Mouse (Mus musculus) embryo, embryonic 11.5 days (tissue): ENCODE results near the gene Gm20388.

Source experiments
- DNase-seq: peaks from one replicate; pipeline ENCODE4 v3.0.0-alpha.2; 2012; ENCODE audit warnings: low read depth, low spot score

The Gm20388 gene

GRCm38 (mm10) chr8:120120951-120121350 lies 210.3 kb downstream of the Gm20388 start:
- no peak for DNase-seq

- DNase-seq, result no peak
Measured at GRCm38 (mm10) chr8:120124261-120124660, 213.6 kb downstream of the Gm20388 start.

GRCm38 (mm10) chr8:120124836-120125389 lies 214.3 kb downstream of the Gm20388 start:
- no peak for DNase-seq

DNA sequence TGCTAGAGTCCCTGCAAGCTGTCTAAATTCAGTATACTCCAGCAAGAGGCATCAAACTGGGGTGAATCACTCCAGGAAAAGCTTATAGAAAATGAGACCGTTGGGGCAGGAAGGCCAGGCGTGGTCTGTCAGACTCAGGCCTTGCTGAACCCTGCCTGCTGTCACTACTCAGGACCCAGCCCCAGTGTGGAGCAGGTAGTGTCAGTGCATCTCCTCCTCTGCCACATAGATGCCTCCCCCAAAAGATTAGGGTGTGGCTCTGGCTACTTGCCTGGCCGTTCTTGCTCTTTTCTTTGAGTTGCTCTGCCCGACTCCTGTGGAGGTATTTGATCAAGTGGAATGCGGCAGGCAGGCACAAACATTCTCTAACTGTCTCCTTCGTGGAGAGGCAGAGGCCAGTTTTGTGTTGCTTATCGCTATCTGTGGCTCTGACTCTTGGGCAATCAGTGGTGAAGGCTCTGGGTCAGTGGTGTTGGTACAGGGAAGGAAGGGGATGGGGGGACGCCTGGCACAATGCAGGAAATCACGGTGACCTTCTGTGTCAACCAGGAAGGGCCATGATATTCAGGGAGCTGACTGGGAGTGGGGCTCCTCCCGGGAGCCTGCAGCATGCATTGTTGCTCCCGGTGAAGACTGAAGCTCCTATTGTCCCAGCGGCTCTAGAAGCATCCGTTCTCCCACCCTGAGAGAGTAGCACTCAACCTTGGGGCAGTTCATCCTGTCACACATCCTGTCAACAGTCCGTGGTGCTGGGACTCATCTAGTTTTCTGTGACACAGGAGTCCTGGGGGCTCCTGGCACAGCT lies 215.9 kb downstream of the Gm20388 start:
- no peak for DNase-seq

- DNase-seq, result no peak
Measured at GRCm38 (mm10) chr8:120129547-120129946, 218.9 kb downstream of the Gm20388 start.

- no peak for DNase-seq
Measured at GRCm38 (mm10) chr8:120131158-120131557, 220.5 kb downstream of the Gm20388 start.

- no peak for DNase-seq
Measured at GRCm38 (mm10) chr8:120133169-120133568, 222.5 kb downstream of the Gm20388 start.

- no peak for DNase-seq
Measured at GRCm38 (mm10) chr8:120135687-120136086, 225.0 kb downstream of the Gm20388 start.

DNA sequence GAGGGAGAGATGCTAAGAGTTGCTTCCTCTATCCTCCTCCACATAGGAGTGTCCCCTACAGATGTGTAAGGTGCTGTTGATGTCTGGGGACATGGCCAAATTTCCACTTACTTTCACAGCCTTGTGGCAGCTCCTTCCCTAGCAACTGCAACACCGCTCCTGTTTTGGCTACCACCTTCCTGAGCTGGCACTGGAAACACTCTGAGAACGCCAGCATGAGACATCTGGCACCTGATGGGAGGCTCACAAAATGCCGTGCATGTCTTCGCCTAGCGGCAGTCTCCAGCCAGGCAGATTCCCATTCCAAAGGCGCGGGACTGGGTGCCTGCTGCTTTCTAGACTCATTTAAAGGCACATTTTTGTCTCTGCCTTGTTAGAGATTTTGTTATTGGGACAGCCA lies 226.0 kb downstream of the Gm20388 start:
- DNase-seq, result no peak

- DNase-seq, result no peak
Measured at GRCm38 (mm10) chr8:120138958-120139357, 228.3 kb downstream of the Gm20388 start.

GRCm38 (mm10) chr8:120140769-120141168 lies 230.1 kb downstream of the Gm20388 start:
- no peak for DNase-seq

- DNase-seq, result no peak
Measured at GRCm38 (mm10) chr8:120143911-120144651, 233.4 kb downstream of the Gm20388 start.

GRCm38 (mm10) chr8:120144652-120145301 lies 234.1 kb downstream of the Gm20388 start:
- no peak for DNase-seq

- DNase-seq, result no peak
Measured at GRCm38 (mm10) chr8:120146051-120146450, 235.4 kb downstream of the Gm20388 start.

DNA sequence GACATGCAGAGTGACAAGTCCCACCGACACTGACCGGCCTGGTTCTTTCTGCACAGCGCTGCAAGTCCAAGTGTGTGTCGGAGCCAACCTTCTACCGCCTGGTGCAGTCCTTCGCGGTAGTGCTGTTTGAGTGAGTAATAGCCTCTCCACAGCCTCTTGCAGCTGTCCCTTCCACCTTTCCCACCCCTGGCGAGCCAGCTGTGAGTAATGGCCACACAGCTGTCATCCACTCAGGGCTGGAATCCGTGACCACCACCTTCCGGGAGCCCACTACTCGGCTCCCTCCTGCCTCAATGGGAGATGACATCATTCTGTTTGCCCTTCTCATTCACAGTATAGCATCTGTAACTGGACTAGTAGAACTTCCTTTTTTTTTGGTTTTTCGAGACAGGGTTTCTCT lies 239.4 kb downstream of the Gm20388 start:
- no peak for DNase-seq

DNA sequence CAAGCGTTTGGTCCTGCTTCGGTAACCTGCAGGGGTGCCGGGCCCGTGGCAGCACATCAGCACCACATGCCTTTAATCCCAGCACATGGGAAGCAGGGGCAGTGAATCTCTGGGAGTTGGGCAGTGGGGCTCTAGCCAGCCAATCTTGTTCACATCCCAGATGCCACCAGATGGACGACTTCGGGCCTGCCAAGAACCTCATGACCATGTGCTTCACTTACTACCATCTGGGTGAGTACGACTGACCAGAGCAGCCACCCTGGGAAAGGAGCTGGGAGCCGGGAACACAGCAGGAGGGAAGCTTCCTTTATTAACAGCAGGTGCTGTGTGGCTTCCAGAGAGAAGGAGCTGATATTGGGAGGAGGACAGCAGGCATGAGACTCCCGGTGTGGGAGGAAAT lies 240.5 kb downstream of the Gm20388 start:
- no peak for DNase-seq

- no peak for DNase-seq
Measured at GRCm38 (mm10) chr8:120152636-120153035, 242.0 kb downstream of the Gm20388 start.

- no peak for DNase-seq
Measured at GRCm38 (mm10) chr8:120160366-120160765, 249.7 kb downstream of the Gm20388 start.

- DNase-seq, result no peak
Measured at GRCm38 (mm10) chr8:120161658-120162403, 251.2 kb downstream of the Gm20388 start.

DNA sequence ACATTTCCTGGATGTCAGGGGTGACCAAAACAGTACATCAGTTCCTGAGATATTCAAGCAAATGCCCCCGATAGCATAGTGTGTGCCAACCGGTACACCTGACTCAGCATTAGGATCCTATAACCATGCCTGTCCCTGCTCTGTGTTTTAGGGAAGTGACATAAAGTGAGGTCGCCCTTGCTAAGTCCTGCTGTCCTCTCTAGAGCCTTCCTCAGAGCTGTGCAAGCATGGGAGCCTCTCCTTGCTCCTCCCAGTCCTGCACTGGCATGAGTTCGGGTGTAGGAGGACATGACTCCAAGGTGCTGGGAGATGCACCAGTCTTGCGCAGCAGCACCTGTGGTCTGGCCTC lies 251.7 kb downstream of the Gm20388 start:
- no peak for DNase-seq

- DNase-seq, result no peak
Measured at GRCm38 (mm10) chr8:120163376-120163775, 252.7 kb downstream of the Gm20388 start.
